Mouse (Mus musculus) Muller cell, postnatal 12 days (primary cell): ENCODE data around the gene Kcnk1.

Experiments used
- DNase-seq: peaks from one replicate; pipeline ENCODE4 v3.0.0-alpha.2; 2015; ENCODE audit errors: inconsistent ontology term

The Kcnk1 gene

DNA sequence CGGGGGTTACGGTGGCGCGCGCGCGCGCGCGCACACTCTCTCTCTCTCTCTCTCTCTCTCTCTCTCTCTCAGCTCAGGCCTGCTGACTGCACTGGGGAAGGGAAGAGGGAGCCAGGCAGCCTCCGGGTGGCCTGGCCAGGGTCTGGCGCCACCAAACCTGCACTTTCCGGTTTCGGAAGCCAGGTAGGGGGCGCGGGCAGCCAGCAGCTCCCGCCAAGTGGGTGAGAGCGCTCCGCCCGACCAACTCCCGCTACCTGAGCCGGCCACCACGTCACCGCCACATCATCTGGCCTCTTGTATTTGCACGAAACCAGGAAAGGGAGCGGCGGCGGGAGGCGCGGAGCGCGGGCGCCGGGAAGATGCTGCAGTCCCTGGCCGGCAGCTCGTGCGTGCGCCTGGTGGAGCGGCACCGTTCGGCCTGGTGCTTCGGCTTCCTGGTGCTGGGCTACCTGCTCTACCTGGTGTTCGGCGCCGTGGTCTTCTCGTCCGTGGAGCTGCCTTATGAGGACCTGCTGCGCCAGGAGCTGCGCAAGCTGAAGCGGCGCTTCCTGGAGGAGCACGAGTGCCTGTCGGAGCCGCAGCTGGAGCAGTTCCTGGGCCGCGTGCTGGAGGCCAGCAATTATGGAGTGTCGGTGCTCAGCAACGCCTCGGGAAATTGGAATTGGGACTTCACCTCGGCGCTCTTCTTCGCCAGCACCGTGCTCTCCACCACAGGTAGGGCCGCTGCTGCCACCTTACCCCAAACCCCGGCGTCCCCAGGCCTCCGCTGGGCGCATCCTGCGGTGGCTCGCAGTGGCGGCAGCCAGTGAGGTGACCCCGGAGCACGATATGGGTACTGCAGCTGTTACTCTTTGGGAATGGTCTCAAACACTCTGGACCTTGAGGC, at the start of gene Kcnk1:
Kcnk1 (plus strand) TSS at position 70 of the 886 bp plus-strand sequence.
- DNase-seq: peak; percentile 81

GRCm38 (mm10) chr8:125948696-125949308, 46.2 kb upstream of the Kcnk1 start:
- DNase-seq: no peak

- peak; percentile 90 for DNase-seq
These were observed 44.7 kb upstream of the Kcnk1 start for GRCm38 (mm10) chr8:125950007-125950940.

DNA sequence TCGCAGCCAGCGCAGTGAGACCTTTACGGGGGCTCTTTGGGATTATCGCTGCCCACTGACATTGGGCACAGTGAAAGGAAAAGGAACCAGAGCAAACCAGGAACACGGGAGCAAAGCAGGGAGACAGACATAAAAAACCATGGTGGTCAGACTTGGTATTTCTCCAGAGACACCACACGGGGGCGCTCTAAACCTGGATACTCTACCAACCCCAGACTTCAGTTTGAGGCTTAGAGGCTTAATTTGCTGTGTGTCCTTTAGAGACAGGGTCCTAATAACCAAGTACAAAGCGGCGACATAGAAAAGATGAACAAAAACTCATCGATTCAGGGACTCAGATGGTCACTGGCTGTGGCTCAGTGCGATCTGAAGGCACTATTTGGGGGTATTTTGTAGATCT, 39.3 kb upstream of the Kcnk1 start:
- peak; percentile 69 for DNase-seq

- DNase-seq: no peak
These were observed 38.2 kb upstream of the Kcnk1 start for GRCm38 (mm10) chr8:125956796-125957195.

GRCm38 (mm10) chr8:125957226-125957993, 37.6 kb upstream of the Kcnk1 start:
- DNase-seq: peak; percentile 90

DNA sequence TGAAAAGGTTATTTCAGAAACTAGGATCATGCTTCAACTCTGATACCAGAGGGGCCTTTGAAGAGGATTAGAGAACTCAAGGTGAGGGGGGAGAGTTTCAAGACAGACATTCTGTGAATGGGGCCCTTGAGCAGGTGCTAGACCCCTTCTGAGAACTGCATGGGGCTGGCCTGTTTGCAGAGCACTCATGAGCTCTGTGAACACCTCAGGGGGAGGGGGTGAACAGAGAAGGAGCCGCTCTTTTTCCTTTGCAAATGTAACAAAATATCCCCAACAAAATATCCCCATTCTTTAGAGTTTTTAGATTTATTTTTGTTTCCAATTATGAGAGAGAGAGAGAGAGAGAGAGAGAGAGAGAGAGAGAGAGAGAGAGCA, 37.0 kb upstream of the Kcnk1 start:
- DNase-seq: no peak

- DNase-seq: no peak
These were observed 35.6 kb upstream of the Kcnk1 start for GRCm38 (mm10) chr8:125959363-125959771.

DNA sequence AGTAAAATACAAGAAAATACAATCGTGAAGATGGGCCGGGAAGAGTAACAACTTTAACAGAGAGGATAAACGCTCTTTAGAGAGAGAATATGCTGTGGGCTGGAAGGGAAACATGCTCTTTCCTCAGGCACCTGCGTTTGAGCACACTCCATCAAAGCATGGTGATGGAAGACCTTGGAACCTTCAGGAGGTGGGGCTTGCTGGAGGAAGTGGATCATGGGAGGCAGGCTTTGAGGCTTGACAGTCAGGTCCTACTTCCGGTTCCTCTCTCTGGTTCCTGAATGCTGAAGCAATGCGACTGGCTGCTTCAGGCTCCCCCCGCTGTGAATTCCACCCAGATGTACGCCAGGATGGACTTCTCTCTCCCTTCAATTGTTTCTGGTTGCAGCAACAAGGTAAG, 34.9 kb upstream of the Kcnk1 start:
- DNase-seq: no peak

DNA sequence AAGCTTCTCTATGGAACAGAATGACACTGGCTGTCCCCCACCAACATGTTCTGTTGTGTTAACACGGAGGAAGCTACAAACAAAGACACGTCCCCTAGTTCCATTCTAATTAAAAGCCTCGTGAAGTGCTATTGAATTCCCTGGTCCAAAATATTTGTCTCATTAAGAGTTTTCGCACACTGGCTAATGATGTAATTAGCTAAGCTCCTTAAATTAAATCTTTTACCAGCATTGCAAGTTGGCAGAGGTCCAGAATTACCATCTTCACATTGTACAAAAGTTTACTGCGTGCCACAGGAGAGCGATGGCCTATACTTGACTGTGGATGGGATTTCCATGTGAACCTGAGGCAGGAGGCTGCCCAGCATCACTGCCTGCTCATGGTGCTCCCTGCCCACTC, 33.2 kb upstream of the Kcnk1 start:
- DNase-seq: peak; percentile 64

- no peak for DNase-seq
These were observed 31.2 kb upstream of the Kcnk1 start for GRCm38 (mm10) chr8:125963807-125964211.

GRCm38 (mm10) chr8:125971336-125971735, 23.6 kb upstream of the Kcnk1 start:
- peak; percentile 51 for DNase-seq

DNA sequence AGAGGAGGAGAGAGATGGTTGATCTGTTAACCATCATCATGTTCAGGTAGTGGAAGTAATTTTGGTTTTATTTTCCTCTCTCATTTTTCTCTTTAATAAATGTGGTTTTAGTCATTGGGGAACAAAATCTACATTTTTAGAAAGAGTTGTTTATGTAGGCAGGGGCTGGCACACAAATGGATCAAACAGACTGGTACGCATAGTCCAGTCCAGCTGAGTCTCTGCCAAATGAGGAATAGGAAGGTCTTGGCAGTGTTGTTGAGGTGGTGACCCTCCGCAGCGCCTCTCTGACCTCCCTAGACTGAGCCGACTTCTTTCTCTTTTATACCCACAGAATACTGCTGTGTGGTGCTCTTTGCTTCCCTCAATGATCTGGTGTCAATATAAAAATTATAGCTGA, 19.0 kb upstream of the Kcnk1 start:
- no peak for DNase-seq

DNA sequence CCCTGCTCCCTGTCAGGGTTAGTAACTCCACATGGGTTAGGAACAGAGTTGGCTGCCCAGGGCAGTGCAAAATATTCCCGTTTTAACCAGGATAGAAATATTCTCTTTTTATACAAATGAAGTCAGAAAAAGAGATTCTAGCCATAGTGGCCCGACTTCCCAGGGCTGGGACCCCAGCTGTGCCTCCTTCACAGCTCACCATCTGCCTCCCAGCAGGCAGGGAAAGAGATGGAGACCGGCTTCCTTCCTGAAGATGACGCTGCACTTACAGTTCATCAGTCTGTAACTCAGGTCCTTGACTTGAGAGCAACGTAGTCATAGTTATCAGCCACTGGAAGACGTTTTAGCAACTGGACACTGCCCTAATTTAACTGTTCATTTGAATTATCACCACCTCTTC, 14.1 kb upstream of the Kcnk1 start:
- DNase-seq: no peak

DNA sequence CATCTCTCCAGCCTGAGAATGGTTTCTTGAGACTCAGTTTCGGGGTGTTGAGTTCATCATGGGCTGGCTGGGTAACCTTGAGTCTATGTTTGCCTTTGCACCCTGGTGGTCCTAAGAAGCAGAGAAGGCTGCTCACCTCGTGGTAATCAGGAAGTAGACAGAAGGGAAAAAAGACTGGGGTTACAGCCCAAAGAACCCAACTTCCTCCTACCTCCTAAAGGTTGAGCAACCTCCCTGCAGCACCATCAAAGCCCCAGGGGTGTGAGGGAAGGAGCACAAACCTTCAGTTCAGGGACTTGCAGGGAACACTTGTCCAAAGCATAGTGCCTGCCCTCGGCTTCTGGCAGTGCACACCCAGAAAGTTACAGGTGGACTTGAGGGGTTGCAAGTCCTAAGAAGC, 11.5 kb upstream of the Kcnk1 start:
- no peak for DNase-seq

DNA sequence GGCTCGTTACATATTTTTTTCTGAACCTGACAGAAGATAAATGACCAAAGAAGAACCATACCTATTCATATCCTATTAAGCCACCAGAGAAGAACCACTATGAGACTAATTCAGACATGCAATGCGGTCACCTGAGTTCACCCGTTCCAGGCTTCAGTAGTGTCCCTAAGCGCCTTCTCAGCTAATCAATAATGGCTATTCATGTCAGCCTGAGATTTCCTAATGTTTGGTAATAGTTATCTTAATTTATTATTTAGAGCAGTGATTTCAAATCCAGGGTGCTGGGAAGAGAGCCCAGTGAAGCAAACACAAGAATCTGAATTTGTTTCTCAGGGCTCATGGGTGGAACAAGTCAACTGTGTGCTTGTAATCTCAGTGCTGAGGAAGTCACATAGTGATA, 10.8 kb upstream of the Kcnk1 start:
- DNase-seq: no peak

DNA sequence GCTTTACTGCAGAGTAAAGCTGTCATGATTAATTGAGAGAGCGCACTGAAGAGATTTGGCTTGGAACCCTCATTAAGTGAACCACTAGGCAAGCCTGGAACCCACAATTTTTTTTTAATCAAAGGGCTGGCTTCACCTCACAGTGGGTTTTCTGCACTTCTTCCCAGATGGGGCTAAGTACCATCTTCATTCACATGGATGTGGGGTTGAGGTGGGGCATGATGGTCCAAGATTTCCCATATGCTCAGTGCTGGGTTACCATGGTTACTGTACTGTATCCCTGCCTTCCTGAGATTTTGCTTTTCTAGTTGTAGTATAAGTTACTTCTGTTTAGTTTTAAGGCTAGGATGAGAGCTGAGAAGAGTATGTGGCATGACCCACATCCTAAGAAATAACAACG, 9.6 kb upstream of the Kcnk1 start:
- peak; percentile 60 for DNase-seq

DNA sequence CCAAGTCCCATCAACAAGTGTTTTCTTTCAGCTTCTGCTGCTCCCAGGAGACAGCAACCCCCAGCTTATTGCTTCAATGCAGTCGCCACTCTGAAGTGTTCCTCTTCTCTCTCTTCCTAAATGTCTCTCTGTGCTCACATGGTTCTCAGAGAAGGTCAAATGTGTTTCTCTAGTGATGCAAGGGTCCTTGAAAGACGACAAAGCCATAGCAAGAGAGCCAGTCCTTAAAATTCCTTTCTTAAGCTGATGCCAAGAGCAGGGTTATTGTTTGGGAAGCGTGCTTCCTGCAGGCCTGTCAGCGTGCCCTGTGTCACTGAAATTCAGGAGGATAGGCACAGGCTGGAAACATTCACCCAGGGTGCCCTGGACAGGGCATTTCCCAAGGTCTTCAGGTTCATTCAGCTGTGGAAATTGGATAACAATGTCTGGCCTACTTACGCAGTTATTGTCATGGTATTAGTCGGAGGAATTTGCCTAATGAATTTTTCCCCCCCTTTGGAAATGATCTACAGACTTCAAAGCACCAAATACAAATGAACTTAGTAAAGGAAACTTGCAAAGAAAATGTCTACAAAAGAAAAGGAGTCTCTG, 7.9 kb upstream of the Kcnk1 start:
- peak; percentile 93 for DNase-seq

GRCm38 (mm10) chr8:125987996-125988395, 7.0 kb upstream of the Kcnk1 start:
- DNase-seq: no peak

GRCm38 (mm10) chr8:125993636-125994035, 1.3 kb upstream of the Kcnk1 start:
- peak; percentile 46 for DNase-seq
